Mouse (Mus musculus): ENCODE measurements around the gene Ltbr. TPM values are rescaled to one million over a fixed set of nuclear protein-coding genes. Genes with fewer than 3 reads are reported as not detected.

The Ltbr gene
- polyA plus RNA-seq, 1 experiment: 8.0 TPM

DNA sequence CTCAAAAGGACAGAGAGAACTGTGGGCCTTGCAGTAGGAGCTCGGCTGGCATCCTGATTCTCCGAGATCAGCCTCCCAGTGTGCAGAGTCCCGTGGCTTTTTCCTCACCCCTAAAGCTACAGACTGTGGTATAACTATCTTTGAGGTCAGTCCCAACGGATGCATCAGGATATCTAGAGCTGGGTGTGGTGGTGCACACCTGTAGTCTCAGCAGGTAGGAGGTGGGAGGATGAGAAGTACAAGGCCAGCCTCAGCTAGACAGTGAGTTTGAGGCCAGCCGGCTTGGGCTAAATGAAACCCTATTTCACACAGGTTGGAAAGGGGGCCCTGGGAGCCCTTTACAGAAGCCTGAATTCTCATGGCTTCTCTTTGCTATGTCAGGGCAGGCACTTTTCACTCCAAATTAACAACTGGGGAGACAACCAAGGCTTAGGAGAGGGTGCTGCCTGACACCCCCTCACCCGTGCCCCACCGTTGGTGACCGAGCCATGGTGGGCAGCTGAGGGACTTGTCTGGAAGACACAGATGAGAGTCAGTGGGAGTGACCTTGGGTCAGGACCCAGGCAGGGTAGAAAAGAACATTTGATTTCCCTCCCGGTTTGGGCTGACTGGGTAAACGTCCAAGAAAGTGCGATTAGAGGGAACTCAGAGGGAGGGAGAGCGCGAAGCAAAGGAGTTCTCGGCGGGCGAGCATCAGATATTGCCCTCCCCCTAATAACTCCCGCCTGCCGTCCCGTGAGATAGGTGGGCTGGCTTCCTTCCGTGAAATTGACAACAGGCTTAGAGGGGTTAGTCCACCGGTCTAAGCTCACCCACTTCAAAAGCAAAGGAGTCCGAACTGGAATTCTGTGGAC, 35.3 kb upstream of the Ltbr start, which contains the start of gene Tnfrsf1a:
Gene Tnfrsf1a (plus strand): TSS at position 642 of the 854 bp plus-strand sequence.
- Histone ChIP-seq H3K27me3 (ENCODE audit: control insufficient read depth, insufficient read depth, low read length, poor library complexity, severe bottlenecking) (no peaks in the 10 kb centered on the region), H3K4me3 (ENCODE audit: low read depth, low read length) (peak within 1 kb of the TSS; percentile 76), H3K27ac (ENCODE audit: insufficient read depth, low read length) (no peak within 1 kb of the TSS), H3K36me3 (ENCODE audit: control insufficient read depth, insufficient read depth, low read length, poor library complexity, severe bottlenecking) (no peaks in the 10 kb centered on the region), H3K9ac (ENCODE audit: low read depth, poor library complexity, severe bottlenecking) (peak within 1 kb of the TSS; percentile 60), H3K9me3 (replicated peaks; ENCODE audit: control insufficient read depth, insufficient read depth, low read length, poor library complexity, severe bottlenecking) (no peaks in the 10 kb centered on the region), H3K4me1 (ENCODE audit: control insufficient read depth, insufficient read depth, low read length) (peaks cover 9% of the 10 kb centered on the region)
- TF ChIP-seq CTCF (IDR thresholded peaks at IDR 0.05; ENCODE audit: low read depth, low read length) (no peak), POLR2A (IDR thresholded peaks at IDR 0.05; ENCODE audit: insufficient read depth, low read length) (no peak), EP300 (IDR thresholded peaks at IDR 0.05; ENCODE audit: insufficient read depth, low read depth, low read length) (no peak)

DNA sequence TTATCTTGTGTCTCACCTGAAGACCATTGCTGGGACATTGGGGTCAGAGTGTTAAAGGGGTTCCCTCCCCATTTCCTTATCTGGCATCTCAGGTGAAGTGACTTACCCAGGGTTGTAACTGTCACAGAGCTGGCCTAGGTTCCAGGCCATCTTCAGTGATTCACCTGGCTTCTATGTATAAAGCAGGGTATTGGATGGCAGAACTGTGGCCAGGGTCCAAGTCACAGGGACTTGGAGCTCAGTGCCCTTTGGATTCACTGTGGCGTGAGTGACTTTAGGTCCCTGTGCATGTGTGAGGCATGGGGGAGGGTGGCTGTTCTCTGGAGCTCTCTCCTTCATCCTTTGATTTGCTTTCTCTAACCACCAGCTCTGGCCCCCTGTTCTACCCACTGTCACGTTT, 32.3 kb upstream of the Ltbr start:
- no peak overlapping the region for H3K9ac ChIP-seq (ENCODE audit: low read depth, poor library complexity, severe bottlenecking)
- H3K9me3 ChIP-seq (replicated peaks; ENCODE audit: control insufficient read depth, insufficient read depth, low read length, poor library complexity, severe bottlenecking): no peaks in the 10 kb centered on the region
- H3K27me3 ChIP-seq (ENCODE audit: control insufficient read depth, insufficient read depth, low read length, poor library complexity, severe bottlenecking): no peaks in the 10 kb centered on the region
- TF ChIP-seq POLR2A (IDR thresholded peaks at IDR 0.05; ENCODE audit: insufficient read depth, low read length): no peak
- TF ChIP-seq EP300 (IDR thresholded peaks at IDR 0.05; ENCODE audit: insufficient read depth, low read depth, low read length): no peak
- no peak for TF ChIP-seq CTCF (IDR thresholded peaks at IDR 0.05; ENCODE audit: low read depth, low read length)
- no peaks in the 10 kb centered on the region for H3K36me3 ChIP-seq (ENCODE audit: control insufficient read depth, insufficient read depth, low read length, poor library complexity, severe bottlenecking)
- peaks cover 6% of the 10 kb centered on the region for H3K4me1 ChIP-seq (ENCODE audit: control insufficient read depth, insufficient read depth, low read length)
- H3K4me3 ChIP-seq (ENCODE audit: low read depth, low read length): no peak overlapping the region
- no peak overlapping the region for H3K27ac ChIP-seq (ENCODE audit: insufficient read depth, low read length)

DNA sequence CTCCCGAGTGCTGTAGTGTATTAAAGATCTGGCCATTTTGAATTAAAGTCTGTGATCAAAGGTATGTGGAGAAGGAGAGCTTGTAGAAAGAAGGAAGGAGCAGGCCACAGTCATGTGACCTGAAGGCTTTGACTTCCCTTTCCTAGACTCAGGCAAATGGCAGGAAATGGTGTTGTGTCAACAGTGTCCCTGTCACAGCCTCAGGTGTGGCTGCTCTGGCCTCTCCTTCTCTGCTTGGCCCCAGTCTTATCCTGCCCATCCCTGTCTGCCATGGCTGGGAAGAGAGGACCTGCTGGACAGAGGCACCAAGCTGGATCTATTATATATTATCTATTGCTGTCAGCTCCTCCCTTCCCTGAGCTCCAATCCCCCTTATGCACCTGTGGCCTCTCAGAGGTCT, 31.9 kb upstream of the Ltbr start:
- H3K4me3 ChIP-seq (ENCODE audit: low read depth, low read length): no peak overlapping the region
- H3K9me3 ChIP-seq (replicated peaks; ENCODE audit: control insufficient read depth, insufficient read depth, low read length, poor library complexity, severe bottlenecking): no peaks in the 10 kb centered on the region
- H3K9ac ChIP-seq (ENCODE audit: low read depth, poor library complexity, severe bottlenecking): no peak overlapping the region
- no peaks in the 10 kb centered on the region for H3K36me3 ChIP-seq (ENCODE audit: control insufficient read depth, insufficient read depth, low read length, poor library complexity, severe bottlenecking)
- no peak overlapping the region for H3K27ac ChIP-seq (ENCODE audit: insufficient read depth, low read length)
- H3K4me1 ChIP-seq (ENCODE audit: control insufficient read depth, insufficient read depth, low read length): peaks cover 6% of the 10 kb centered on the region
- TF ChIP-seq EP300 (IDR thresholded peaks at IDR 0.05; ENCODE audit: insufficient read depth, low read depth, low read length) (no peak), CTCF (IDR thresholded peaks at IDR 0.05; ENCODE audit: low read depth, low read length) (no peak), POLR2A (IDR thresholded peaks at IDR 0.05; ENCODE audit: insufficient read depth, low read length) (no peak)
- no peaks in the 10 kb centered on the region for H3K27me3 ChIP-seq (ENCODE audit: control insufficient read depth, insufficient read depth, low read length, poor library complexity, severe bottlenecking)

DNA sequence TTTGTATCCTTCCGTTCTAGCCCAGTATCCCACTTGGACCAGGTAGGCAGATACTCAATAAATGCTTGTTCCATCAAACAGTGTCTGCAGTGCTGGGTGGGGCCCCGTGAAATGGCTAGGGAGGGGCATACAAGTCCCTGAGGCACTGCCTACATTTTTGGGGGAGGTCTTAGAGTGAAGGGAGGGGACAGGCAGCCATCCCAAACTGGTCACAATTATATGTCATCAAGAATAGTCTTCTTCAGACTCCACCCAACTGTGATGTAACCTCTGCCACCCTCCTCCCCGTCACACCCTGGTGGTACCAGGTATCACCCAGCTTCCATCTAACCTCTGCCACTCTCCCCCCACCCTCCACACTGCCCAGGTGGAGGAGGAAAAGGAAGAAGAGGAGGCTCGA, 31.2 kb upstream of the Ltbr start:
- no peaks in the 10 kb centered on the region for H3K9me3 ChIP-seq (replicated peaks; ENCODE audit: control insufficient read depth, insufficient read depth, low read length, poor library complexity, severe bottlenecking)
- no peak overlapping the region for H3K27ac ChIP-seq (ENCODE audit: insufficient read depth, low read length)
- no peaks in the 10 kb centered on the region for H3K27me3 ChIP-seq (ENCODE audit: control insufficient read depth, insufficient read depth, low read length, poor library complexity, severe bottlenecking)
- H3K36me3 ChIP-seq (ENCODE audit: control insufficient read depth, insufficient read depth, low read length, poor library complexity, severe bottlenecking): no peaks in the 10 kb centered on the region
- H3K4me3 ChIP-seq (ENCODE audit: low read depth, low read length): no peak overlapping the region
- H3K9ac ChIP-seq (ENCODE audit: low read depth, poor library complexity, severe bottlenecking): no peak overlapping the region
- peaks cover 6% of the 10 kb centered on the region for H3K4me1 ChIP-seq (ENCODE audit: control insufficient read depth, insufficient read depth, low read length)
- no peak for TF ChIP-seq CTCF (IDR thresholded peaks at IDR 0.05; ENCODE audit: low read depth, low read length)
- no peak for TF ChIP-seq POLR2A (IDR thresholded peaks at IDR 0.05; ENCODE audit: insufficient read depth, low read length)
- TF ChIP-seq EP300 (IDR thresholded peaks at IDR 0.05; ENCODE audit: insufficient read depth, low read depth, low read length): no peak

DNA sequence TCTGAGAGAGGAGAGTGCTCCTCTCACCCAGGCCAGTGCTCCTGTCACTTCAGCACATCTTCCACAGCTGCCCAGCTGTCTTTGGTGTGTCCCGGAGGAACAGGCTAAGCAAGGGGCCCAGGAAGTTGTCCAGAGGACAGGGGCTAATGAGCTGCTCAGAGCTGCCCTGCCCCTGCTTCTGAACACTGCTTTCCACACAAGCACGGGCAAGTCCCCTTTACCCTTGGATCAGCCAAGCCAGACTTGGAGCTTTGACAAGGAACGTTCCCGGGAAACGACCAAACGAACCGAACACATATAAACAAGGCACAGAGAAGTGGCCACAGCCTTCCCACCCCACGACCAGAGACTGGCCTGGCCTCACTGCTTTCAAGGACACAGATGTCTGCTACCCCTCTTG, 30.4 kb upstream of the Ltbr start:
- Histone ChIP-seq H3K36me3 (ENCODE audit: control insufficient read depth, insufficient read depth, low read length, poor library complexity, severe bottlenecking) (no peaks in the 10 kb centered on the region), H3K27ac (ENCODE audit: insufficient read depth, low read length) (no peak overlapping the region), H3K9ac (ENCODE audit: low read depth, poor library complexity, severe bottlenecking) (no peak overlapping the region), H3K4me1 (ENCODE audit: control insufficient read depth, insufficient read depth, low read length) (peaks cover 6% of the 10 kb centered on the region), H3K4me3 (ENCODE audit: low read depth, low read length) (no peak overlapping the region), H3K27me3 (ENCODE audit: control insufficient read depth, insufficient read depth, low read length, poor library complexity, severe bottlenecking) (no peaks in the 10 kb centered on the region), H3K9me3 (replicated peaks; ENCODE audit: control insufficient read depth, insufficient read depth, low read length, poor library complexity, severe bottlenecking) (no peaks in the 10 kb centered on the region)
- no peak for TF ChIP-seq EP300 (IDR thresholded peaks at IDR 0.05; ENCODE audit: insufficient read depth, low read depth, low read length)
- TF ChIP-seq CTCF (IDR thresholded peaks at IDR 0.05; ENCODE audit: low read depth, low read length): no peak
- no peak for TF ChIP-seq POLR2A (IDR thresholded peaks at IDR 0.05; ENCODE audit: insufficient read depth, low read length)

DNA sequence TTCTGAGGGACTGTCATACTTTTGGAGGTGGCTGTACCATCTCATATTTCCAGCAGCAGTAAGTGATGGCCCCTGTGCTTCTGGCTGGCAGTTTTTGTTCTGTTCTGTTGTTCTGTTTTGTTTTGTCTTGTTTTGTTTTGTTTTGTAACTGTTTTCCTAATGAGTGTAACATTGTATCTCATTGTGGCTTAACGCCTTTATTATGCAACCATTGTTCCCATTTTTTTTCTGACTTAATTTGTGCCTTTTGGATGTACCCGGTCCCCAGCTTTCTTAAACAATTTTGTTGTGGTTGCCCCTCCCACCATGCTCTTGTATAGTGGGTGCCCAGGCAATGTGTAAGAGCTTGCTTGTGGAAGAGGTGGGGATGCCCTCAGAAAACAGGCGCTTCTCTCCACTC, 28.5 kb upstream of the Ltbr start:
- no peaks in the 10 kb centered on the region for H3K27me3 ChIP-seq (ENCODE audit: control insufficient read depth, insufficient read depth, low read length, poor library complexity, severe bottlenecking)
- TF ChIP-seq CTCF (IDR thresholded peaks at IDR 0.05; ENCODE audit: low read depth, low read length): no peak
- TF ChIP-seq POLR2A (IDR thresholded peaks at IDR 0.05; ENCODE audit: insufficient read depth, low read length): no peak
- no peak for TF ChIP-seq EP300 (IDR thresholded peaks at IDR 0.05; ENCODE audit: insufficient read depth, low read depth, low read length)
- H3K4me3 ChIP-seq (ENCODE audit: low read depth, low read length): no peak overlapping the region
- no peak overlapping the region for H3K27ac ChIP-seq (ENCODE audit: insufficient read depth, low read length)
- H3K9ac ChIP-seq (ENCODE audit: low read depth, poor library complexity, severe bottlenecking): no peak overlapping the region
- H3K36me3 ChIP-seq (ENCODE audit: control insufficient read depth, insufficient read depth, low read length, poor library complexity, severe bottlenecking): no peaks in the 10 kb centered on the region
- H3K4me1 ChIP-seq (ENCODE audit: control insufficient read depth, insufficient read depth, low read length): peaks cover 6% of the 10 kb centered on the region
- H3K9me3 ChIP-seq (replicated peaks; ENCODE audit: control insufficient read depth, insufficient read depth, low read length, poor library complexity, severe bottlenecking): no peaks in the 10 kb centered on the region
